Mouse (Mus musculus) splenic B cell, adult 2 months (primary cell): ENCODE data around the gene Sigirr.

ENCODE experiments used
- DNase-seq: peaks from one replicate; pipeline ENCODE4 v3.0.0-alpha.2; 2011; ENCODE audit warnings: low read depth, low spot score
- H3K27me3 ChIP-seq: 2 replicates; pipeline ENCODE4 v1.6.1; 2012; ENCODE audit warnings: mild to moderate bottlenecking, low read length, moderate library complexity, mixed read lengths; ENCODE audit not compliant: control insufficient read depth, poor library complexity, insufficient read depth, severe bottlenecking
- H3K36me3 ChIP-seq: 2 replicates; pipeline ENCODE4 v1.6.1; 2012; ENCODE audit warnings: mild to moderate bottlenecking, low read length, moderate library complexity, mixed read lengths; ENCODE audit not compliant: control insufficient read depth, poor library complexity, insufficient read depth, severe bottlenecking

Sigirr gene

DNA sequence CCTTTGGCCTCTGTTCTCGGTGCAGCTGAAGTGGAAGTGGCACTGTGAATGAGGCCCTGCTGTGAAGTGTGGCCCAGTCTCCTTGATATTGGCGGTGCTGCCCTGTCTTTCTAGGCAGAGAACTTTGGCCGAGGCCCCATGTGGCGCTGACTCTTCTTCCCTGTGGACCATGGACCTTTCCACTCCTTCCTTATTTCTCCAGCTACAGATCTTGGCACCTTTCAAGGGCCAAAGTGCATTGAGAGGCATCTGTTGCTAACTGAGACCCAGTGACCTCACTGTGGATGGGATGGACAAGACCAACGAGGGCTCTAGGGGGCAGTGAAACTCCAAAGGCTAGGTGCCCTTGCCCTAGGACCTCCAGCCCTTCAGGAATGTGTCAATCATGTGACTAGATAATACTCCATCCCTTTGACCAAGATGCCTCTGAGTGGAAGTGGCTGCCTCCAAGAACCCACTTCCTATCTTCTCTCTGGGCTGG is 20.7 kb upstream of the Sigirr start:
- no peaks in the 10 kb centered on the region for H3K36me3 ChIP-seq
- DNase-seq, result no peak
- H3K27me3 ChIP-seq, result no peaks in the 10 kb centered on the region

DNA sequence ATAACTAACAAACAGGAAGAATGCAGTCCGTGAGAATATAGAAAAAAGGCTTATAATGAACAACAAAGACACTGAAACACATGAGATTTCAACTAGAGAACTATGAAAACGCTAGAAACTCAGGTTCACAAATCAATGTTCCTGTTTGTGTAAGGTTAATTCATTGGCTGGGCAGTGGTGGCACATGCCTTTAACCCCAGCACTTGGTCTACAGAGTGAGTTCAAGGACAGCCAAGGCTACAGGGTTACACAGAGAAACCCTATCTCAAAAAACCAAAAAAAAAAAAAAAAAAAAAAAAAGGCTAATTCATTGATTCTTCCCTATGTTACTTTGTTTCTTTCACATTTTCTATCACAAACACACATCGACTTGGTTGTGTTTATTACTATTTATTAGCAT is 20.2 kb upstream of the Sigirr start:
- Histone ChIP-seq H3K27me3 (no peaks in the 10 kb centered on the region), H3K36me3 (no peaks in the 10 kb centered on the region)
- DNase-seq, result no peak

DNA sequence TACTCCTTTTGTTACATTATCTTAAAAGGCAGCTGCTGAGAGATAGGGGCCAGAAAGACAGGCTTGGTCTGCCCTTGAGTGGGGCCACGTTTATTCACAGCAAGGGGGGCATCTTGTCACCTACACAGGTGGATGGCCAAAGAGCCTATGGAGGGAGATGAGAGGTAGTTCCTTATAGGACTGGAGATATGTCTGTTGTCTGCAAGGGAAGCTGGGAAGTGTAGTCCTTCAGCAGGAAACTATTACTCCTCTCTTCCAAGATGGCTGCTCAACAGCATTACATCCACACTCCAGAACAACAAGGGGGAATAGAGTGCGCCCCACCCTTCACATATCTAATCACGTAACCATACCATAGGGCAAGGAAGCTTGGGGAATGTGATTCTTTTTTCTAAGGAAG is 19.1 kb upstream of the Sigirr start:
- H3K27me3 ChIP-seq, result no peaks in the 10 kb centered on the region
- no peaks in the 10 kb centered on the region for H3K36me3 ChIP-seq
- no peak for DNase-seq

DNA sequence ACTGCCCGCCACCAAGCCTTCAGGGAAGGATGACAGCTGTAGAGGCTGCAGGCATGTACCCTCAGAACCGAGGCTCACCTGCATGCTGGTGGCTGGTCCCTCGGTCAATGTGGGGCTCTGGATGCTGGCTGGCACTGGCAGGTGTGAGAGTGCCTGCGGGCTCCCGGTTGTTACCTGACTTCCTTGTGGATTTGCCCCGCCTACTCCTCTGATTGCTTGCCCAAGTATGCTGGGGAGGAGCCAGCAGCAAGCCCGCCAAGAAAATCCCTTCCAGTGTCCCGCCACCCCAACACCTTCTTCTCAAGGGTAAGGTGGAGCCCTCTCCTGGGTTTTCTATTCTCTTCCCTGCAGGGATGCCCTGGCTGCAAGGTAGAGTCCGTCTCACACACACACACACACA is 17.3 kb upstream of the Sigirr start, which contains the start of gene Ano9:
Gene Ano9, minus strand, starts transcription at position 171 of the 400 bp plus-strand sequence.
- H3K36me3 ChIP-seq, result no peaks in the 10 kb centered on the region
- DNase-seq, result no peak
- H3K27me3 ChIP-seq, result no peaks in the 10 kb centered on the region

DNA sequence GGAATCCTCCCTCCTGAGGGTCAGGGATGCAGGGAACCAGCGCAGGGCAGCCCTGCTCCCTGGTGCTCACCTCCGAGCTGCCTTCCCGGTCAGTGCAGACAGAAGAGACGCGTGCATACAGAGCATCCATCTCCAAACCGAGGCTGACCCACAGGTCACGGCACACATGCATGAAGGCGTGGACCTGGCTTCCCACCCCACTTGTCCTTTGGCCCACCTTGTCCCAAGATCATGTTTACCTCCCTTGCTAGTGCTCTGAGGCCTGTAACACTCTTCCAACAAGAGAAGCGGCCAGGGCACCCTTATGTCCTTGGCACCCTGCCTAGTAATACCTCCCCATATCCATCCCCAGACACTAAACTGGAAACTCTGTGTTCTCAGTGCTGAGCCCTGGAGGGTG is 15.5 kb upstream of the Sigirr start:
- Histone ChIP-seq H3K27me3 (no peaks in the 10 kb centered on the region), H3K36me3 (no peaks in the 10 kb centered on the region)
- DNase-seq, result no peak

DNA sequence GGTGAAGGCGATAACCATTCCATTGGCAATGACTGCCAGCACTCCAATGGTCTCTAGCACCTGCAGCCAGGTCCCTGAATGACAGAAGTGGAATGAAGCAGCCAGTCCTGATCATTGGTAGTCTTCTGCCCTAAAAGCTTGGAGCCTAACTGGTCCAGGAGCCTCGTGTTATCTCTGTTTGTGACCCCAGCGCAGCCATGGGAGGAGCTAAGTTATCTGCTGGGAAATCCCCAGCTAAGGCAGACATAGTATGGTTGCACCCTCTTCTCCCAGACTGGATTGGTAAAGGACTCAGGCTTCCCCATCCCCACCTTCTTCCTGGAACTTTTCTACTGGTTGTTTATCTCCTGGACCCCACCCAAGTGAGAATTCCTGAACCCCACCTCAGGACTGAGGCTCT is 2.8 kb upstream of the Sigirr start:
- no peak for DNase-seq
- H3K36me3 ChIP-seq, result no peaks in the 10 kb centered on the region
- no peaks in the 10 kb centered on the region for H3K27me3 ChIP-seq

DNA sequence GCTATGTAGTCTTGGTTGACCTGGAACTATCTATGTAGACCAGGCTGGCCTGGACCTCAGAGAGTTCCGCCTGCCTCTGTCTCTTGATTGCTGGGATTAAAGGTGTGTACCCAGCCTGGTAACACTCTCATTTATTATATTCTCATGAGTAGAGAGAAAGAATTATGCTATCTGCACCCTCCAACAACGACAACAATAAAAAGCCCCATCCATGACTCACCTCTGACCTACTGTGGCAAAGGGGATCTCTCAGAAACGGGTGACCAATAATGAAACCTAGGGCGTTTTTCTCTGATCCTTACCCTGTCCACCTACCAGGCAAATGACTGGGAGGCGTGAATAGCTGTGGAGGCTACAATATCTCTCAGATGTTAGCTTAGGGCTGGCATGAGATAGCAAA is 3.2 kb downstream of the Sigirr start:
- no peaks in the 10 kb centered on the region for H3K36me3 ChIP-seq
- peak; percentile 24 for DNase-seq
- no peaks in the 10 kb centered on the region for H3K27me3 ChIP-seq

DNA sequence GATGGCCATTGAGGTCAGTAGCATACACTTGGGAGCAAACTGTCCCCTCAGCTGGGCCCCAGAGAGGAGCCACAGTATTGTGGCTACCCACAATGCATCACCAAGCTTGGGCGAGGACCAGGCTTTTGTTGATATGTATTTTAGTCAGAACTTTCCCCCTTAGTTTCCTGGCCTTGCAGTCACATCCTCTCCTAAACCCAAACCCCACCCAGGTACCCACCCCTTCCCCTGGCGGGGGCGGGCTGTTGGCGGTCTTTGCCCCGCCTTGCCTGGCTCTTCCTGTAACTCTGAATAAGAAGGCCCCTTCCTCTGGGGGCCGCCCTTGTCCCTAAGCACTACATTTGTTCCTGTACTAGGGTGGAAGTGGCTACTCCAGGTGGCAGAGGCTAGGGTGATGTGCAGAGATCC is 3.7 kb downstream of the Sigirr start:
- no peaks in the 10 kb centered on the region for H3K36me3 ChIP-seq
- peak; percentile 87 for DNase-seq
- no peaks in the 10 kb centered on the region for H3K27me3 ChIP-seq

DNA sequence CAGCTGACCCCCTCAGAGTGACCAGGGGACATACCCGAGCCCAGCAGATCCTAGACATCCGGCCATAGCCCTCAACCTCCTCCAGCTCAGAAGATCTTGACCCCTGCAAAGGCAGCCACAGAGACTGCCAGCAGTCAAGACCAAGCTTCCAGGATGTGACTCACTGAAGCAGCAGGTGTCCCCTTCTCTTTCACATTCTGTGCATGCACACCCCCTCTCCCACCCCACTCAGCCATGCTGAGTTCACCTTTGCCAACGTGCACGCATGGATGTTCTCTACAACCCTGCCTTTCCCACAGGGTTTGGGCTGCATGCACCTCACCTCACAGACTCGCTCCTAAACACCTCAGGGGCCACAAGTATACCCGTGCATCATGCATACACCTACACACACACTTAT is 4.4 kb downstream of the Sigirr start:
- Histone ChIP-seq H3K36me3 (no peaks in the 10 kb centered on the region), H3K27me3 (no peaks in the 10 kb centered on the region)
- peak; percentile 21 for DNase-seq

DNA sequence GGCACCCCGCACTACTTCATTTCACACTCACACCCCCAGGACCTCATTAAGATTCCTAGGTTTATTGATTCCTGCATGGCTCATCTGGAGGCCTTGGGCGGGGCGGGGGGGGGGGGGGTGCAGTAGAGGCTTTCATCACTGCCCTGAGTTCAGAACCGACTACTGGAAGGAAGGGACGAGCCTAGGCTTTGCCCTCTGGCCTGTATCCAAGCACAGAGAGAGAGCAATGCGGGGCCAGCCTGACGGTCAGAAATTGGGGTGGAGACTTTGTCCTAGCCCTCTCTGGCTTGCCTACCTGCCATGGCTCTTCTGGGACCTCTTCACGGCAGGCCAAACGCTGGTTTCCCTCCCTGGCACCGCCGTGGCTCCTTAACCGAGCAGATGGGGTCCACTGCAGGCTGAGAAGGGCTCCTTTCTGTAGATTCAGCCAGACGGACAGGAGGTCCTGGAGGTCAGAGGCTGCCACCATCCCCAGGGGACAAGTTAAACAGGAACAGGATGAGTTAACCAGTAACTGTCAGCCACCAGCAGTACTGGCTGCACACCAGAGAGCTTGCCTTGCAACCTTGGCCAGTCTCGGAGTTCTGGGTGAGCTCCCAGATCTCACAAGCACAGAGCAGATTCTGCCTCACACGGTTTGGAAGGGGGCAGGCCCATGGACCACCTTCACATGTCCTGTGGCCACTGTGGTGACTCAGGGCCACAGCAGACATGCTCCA is 5.7 kb downstream of the Sigirr start:
- Histone ChIP-seq H3K27me3 (no peaks in the 10 kb centered on the region), H3K36me3 (no peaks in the 10 kb centered on the region)
- no peak for DNase-seq

DNA sequence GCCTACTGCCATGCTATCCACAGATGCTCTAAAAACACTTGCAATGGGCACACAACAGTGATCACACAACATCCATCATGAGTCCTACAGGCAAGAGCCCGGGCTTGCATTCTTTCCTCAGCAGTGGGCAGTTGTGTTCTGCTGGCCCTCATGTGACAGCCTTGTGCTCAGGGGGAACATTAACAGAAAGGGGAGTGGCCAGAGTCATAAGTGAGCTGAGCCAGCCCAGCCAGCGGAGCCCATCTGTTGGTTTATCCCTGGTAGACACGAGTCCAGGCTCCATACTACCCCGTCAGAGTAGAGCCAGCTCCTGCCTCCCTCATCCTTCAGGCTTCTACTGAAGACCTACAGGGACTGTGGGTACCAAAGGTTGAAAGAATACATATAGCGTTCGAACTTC is 6.4 kb downstream of the Sigirr start:
- DNase-seq, result no peak
- no peaks in the 10 kb centered on the region for H3K27me3 ChIP-seq

DNA sequence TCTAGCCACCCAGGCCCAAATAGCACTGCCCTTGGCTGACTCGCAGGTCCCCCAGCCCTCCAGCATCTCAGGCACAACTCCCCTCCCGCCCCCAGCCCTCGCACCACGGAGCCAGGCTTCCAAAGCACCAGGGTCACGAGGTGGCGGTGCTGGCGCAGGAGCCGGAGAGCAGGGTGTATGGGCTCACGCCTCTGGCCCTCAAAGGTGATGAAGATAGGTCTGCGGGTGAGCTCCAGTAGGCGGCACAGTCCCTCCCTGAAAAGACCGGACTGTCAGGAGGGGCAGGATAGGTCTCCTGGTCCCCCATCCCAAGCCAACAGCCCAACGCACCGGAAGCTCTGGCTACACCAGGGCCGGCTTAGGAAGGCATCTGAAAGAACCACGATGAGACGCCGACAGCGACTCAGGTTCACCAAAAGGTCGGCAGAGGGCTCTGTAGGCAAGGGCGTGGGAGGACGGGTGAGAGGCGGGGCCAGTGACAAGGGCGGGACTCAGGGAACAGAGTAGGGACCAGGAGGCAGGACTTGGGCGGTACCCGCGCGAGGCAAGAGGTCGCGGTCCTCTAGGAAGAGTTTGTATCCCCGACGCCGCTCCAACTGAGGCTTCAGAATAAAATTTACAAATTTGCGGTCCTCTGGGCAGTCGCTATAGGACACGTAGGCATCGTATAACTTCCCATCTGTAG is 8.2 kb downstream of the Sigirr start:
- H3K27me3 ChIP-seq, result no peaks in the 10 kb centered on the region
- no peaks in the 10 kb centered on the region for H3K36me3 ChIP-seq
- DNase-seq, result peak; percentile 86

More for the DNA sequence above, 6.4 kb downstream of the Sigirr start:
- H3K36me3 ChIP-seq, result no peaks in the 10 kb centered on the region

DNA sequence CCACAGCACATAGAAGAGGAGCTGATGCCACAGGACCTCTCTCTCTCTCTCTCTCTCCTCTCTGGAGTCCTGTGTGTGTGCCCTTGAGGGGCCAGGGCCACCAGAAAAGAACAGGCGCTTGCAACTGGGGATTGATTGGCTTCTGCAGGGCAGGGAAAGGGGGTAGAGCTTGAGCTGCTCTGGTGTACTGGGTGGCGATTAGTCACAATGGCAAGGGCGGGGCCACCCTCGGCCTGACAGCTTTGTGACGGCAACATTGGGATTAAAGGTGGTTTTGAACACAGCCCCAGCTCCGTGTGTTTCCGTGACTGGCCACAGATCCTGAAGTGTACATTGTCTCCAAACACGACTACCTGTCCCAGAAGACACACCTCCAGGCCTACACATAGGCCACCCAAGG is 10.1 kb downstream of the Sigirr start:
- no peak for DNase-seq

DNA sequence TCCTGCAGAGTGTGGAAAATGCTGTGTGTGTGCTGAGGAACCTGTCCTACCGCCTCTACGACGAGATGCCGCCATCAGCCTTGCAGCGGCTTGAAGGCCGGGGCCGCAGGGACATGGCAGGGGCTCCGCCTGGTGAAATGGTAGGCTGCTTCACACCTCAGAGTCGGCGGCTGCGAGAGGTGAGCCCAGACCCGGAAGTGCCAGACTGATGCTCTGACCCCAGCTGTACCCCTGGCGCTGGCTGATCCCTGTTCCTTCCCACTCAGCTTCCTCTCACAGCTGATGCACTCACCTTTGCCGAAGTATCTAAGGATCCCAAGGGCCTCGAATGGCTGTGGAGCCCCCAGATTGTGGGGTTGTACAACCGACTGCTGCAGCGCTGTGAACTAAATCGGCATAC is 11.9 kb downstream of the Sigirr start:
- peak; percentile 36 for DNase-seq
- Histone ChIP-seq H3K36me3 (no peaks in the 10 kb centered on the region), H3K27me3 (no peaks in the 10 kb centered on the region)

More for the DNA sequence above, 10.1 kb downstream of the Sigirr start:
- no peaks in the 10 kb centered on the region for H3K27me3 ChIP-seq
- H3K36me3 ChIP-seq, result no peaks in the 10 kb centered on the region

DNA sequence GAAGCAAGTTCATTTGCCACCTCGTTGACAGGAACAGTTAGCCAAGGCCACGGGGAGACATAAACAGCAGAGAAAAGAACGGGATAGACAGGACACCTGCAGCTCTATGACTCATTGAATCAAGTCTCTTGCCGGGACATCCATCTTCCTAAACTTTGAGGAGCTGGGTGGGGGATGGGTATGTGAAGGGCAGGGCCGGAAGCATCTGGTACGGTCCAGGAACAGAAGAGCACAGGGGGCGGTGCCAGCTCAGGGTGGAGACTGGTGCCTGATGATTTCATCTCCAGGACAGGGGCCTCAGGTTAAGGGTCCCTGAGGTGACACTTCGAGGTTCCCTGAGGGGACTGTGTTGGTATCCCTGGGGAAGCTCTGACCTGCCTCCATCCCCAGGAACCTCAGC is 12.5 kb downstream of the Sigirr start:
- peak; percentile 48 for DNase-seq
- no peaks in the 10 kb centered on the region for H3K27me3 ChIP-seq
- no peaks in the 10 kb centered on the region for H3K36me3 ChIP-seq
